Mouse (Mus musculus) limb, embryonic 15.5 days (tissue): Measurements from ENCODE around the gene Srsf5. TPM values are rescaled to one million over a fixed set of nuclear protein-coding genes. Genes with fewer than 3 reads are reported as not detected.

ENCODE experiments used
- polyA plus RNA-seq: library from polyadenylated mRNA; unstranded; fragments of >200 nt; fragmentation: Nextera tagmentation; extraction: Ambion mirVana; gene quantifications from 2 replicates; pipeline ENCODE4 v1.2.1, GENCODE M21; 2015

The Srsf5 gene
- polyA plus RNA-seq, 1 experiment from 2014 or later: 598 TPM

Other genes starting within 250 kb of the Srsf5 start
- gene Ccdc177, start 184.8 kb upstream of the Srsf5 start, polyA plus RNA-seq: 0.02 and 0.04 TPM in 2 replicates
- gene Susd6, start 155.0 kb upstream of the Srsf5 start, polyA plus RNA-seq: 18.4 and 19.7 TPM in 2 replicates
- 0.41 and 0.82 TPM in 2 replicates for gene Slc10a1, start 23.2 kb downstream of the Srsf5 start, polyA plus RNA-seq
- gene Smoc1, start 81.3 kb downstream of the Srsf5 start, polyA plus RNA-seq: 7.4 and 9.3 TPM in 2 replicates